Mouse (Mus musculus): ENCODE results near the gene Lix1l. TPM values are rescaled to one million over a fixed set of nuclear protein-coding genes. Genes with fewer than 3 reads are reported as not detected.

Gene Lix1l
- total RNA-seq, 2 experiments from 2014 or later: 2.1 to 2.2 TPM

- peak; percentile 93 for ATAC-seq (replicated peaks; ENCODE audit: poor library complexity, severe bottlenecking)
Measured at GRCm38 (mm10) chr3:96564633-96565032, 36.3 kb upstream of the Lix1l start.

- no peak for ATAC-seq (replicated peaks; ENCODE audit: poor library complexity, severe bottlenecking)
Measured at GRCm38 (mm10) chr3:96565105-96565504, 35.8 kb upstream of the Lix1l start.

- 0 out of 2 replicates have a peak, but pooled peaks have one; percentile 17 for ATAC-seq (replicated peaks; ENCODE audit: poor library complexity, severe bottlenecking)
Measured at GRCm38 (mm10) chr3:96566661-96567450, 34.1 kb upstream of the Lix1l start.

- no peak for ATAC-seq (replicated peaks; ENCODE audit: poor library complexity, severe bottlenecking)
Measured at GRCm38 (mm10) chr3:96568605-96569004, 32.3 kb upstream of the Lix1l start.

GRCm38 (mm10) chr3:96569506-96569905 is 31.4 kb upstream of the Lix1l start:
- ATAC-seq (replicated peaks; ENCODE audit: poor library complexity, severe bottlenecking): no peak

GRCm38 (mm10) chr3:96569966-96570605 is 30.9 kb upstream of the Lix1l start:
- ATAC-seq (replicated peaks; ENCODE audit: poor library complexity, severe bottlenecking): no peak

- no peak for ATAC-seq (replicated peaks; ENCODE audit: poor library complexity, severe bottlenecking)
Measured at GRCm38 (mm10) chr3:96570643-96571042, 30.3 kb upstream of the Lix1l start.

DNA sequence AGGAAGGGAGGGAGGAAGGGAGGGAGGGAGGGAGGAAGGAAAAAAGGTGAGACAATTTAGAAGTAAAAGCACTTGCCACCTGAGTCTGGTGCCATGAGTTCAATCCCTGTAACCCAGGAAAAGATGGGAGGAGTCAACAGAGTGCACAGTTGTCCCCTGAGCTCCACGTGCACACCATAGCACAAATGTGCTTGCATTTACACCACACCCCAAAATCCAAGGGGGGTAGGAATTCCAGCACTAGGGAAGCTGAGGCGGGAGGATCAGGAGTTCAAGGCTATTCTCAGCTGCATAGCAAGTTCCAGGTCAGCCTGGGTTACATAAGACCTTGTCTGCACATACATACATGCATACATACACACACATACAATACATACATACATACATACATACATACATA is 29.6 kb upstream of the Lix1l start:
- ATAC-seq (replicated peaks; ENCODE audit: poor library complexity, severe bottlenecking): no peak

- 0 out of 2 replicates have a peak, but pooled peaks have one; percentile 31 for ATAC-seq (replicated peaks; ENCODE audit: poor library complexity, severe bottlenecking)
Measured at GRCm38 (mm10) chr3:96571896-96572698, 28.9 kb upstream of the Lix1l start.

DNA sequence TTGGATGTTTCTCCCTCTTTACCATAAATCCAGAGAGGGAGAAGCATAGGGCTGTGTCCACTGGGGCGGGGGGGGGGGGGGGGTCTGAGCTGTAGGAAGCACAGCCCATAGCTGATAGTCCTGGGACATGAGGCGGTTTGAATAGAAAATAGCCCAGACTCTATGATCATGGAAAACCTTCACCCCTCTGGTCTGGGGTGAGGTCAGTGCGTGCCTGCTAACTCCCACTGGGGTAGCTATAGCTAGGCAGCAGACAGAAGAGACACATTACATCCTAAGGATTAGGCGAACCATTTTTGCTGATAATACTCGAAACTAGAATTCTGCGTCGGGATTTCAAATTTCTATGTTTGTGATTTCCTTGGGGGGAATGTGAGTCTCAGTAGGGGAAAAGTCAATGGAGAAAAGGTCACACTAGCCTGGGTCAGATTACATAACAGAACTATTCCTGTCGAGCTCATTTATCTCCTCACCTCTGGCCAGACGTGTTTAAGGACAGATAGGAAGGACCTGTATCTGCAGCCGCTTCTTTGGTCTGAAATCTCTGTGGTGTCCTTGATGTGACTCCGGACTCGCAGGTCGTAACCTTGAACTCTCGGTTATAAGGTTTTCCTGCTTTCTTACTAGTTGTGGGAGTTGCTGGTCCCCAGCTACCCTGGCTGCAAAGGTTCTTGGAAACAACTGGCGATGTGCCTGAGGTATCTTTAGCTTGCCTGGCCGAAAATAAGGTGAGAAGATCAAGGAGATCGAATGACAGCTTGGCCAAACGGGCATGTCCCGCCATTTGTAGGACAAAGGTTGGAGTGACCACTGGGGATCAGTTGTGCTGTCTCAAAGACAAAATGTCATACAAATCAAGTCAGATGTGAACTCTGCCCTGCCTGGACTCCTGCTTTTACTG is 27.1 kb upstream of the Lix1l start:
- ATAC-seq (replicated peaks; ENCODE audit: poor library complexity, severe bottlenecking): no peak

DNA sequence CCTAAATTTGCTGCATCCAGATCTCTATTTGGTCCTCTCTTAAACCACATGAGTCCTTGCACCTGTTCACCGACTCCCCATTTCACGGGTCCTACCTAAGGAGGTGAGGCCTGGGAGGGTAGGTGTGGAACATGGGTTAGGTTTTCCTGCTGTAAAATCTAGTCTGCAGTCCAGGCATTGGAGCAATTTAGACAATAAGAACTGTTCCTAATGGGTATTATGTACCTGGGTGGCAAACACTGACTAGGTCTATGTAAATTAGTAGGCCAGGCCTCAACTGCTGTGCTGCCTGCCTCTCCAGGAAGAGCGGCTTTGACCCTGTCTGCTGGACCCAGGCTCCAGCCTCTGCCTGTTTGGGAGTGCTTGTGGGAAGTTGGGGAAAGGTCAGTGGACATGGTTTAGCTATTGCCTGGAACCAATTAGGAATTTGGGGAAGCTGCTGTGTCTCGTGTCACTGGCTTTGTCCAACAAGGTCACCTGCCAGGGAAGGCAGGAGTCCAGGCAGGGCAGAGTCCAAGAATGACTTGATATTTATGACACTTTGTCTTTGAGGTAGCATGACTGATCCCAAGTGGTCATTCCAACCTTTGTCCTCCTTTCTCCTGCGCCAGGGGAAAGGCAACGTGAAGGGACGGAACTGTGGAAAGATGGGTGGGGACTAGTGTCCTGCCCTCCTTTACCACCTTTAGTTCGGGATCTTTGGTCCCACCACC is 25.5 kb upstream of the Lix1l start:
- ATAC-seq (replicated peaks; ENCODE audit: poor library complexity, severe bottlenecking): no peak

- ATAC-seq (replicated peaks; ENCODE audit: poor library complexity, severe bottlenecking): peak; percentile 11; the same call in 1 of the 2 replicates
Measured at GRCm38 (mm10) chr3:96576005-96576658, 24.8 kb upstream of the Lix1l start.

- peak; percentile 80 for ATAC-seq (replicated peaks; ENCODE audit: poor library complexity, severe bottlenecking)
Measured at GRCm38 (mm10) chr3:96576690-96577541, 24.0 kb upstream of the Lix1l start, which contains the start of gene Gm16253. Gene Gm16253, plus strand, starts transcription at chr3:96576984.

DNA sequence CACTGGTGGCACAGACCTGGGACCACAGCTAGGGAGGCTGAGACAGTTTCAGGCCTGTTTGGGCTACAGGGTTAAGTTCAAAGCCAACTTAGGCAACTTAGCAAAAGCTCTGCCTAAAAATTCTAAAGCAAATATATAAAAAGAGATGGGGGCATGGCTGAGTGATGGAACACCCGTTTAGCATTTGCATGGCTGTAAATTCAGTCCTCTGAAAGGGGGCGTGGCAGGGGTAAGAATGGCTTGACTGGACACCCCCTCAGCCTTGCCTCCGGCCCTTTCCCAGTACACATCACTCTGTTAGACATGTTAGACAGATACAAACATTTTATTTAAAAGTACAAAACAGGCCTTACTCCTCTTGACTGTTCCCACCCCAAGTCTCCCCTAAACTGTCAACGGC is 23.4 kb upstream of the Lix1l start:
- ATAC-seq (replicated peaks; ENCODE audit: poor library complexity, severe bottlenecking): no peak

GRCm38 (mm10) chr3:96578561-96579238 is 22.2 kb upstream of the Lix1l start:
- ATAC-seq (replicated peaks; ENCODE audit: poor library complexity, severe bottlenecking): no peak

DNA sequence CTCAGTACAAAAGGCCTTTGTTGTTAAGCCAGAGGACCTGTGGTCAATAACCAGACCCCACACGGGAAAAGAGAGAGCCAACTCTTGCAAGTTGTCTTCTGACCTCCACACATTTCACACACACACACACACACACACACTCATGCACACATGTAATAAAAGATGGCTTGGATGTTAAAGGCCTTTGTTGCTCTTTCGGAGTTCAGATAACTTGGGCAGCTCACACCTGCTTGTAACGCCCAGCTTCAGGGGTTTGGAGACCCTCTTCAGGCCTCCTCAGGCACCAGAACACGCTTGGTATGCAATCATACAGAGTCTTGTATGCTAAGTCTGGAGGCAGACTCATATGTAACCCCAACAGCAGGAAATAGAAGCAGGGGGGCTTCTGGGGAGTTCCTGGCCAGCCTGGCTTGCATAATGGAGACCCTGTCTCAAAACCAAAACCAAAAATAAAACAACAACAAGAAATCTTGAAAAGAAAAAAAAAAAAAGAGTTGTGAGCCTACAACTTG is 21.7 kb upstream of the Lix1l start:
- ATAC-seq (replicated peaks; ENCODE audit: poor library complexity, severe bottlenecking): no peak

DNA sequence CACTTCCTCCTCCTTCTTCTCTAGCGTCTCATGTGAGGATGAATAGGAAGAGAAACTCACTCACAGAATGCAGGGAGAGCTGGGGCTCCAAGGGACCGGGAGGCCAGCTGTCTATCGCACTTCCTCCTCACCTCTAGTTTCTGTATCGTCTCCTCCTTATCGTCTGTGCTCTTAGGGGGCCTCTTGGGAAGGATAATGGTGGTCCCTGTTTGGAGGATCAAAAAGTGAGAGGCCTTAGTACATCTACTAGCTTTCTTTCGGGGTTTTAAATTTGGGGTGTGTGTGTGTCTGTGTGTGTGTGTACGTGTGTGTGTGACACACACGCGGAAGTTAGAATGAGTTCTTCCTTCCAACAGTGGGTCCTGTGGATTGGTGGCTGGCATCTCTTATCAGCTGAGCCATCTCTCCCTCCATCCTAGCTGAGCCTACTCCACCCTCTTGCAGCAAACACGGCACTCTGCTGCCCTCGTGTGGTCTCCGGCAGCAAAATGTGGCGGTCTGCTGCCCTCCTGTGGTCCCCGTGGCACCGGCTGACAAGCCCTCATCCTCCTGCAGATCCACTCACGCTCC is 21.0 kb upstream of the Lix1l start:
- peak; percentile 80 for ATAC-seq (replicated peaks; ENCODE audit: poor library complexity, severe bottlenecking)
